Mouse (Mus musculus): ENCODE data around the gene Tmem150a. TPM values are rescaled to one million over a fixed set of nuclear protein-coding genes. Genes with fewer than 3 reads are reported as not detected.

Tmem150a gene
- polyA plus RNA-seq, 1 experiment from 2014 or later = 7.7 TPM

GRCm38 (mm10) chr6:72378510-72379234 is 23.4 kb downstream of the Tmem150a start:
- no peaks in the 10 kb centered on the region for H3K27me3 ChIP-seq (ENCODE audit: control insufficient read depth, insufficient read depth, low read length)
- no peaks in the 10 kb centered on the region for H3K36me3 ChIP-seq (ENCODE audit: control insufficient read depth, insufficient read depth, low read length)
- 88% methylated on average over 8 of the region's 8 CpGs for WGBS
- H3K4me3 ChIP-seq (ENCODE audit: low read depth, low read length) = no peak overlapping the region
- no peak overlapping the region for H3K9ac ChIP-seq (ENCODE audit: low read length)
- ATAC-seq (ENCODE audit: low FRiP score, low TSS enrichment) (no peak), DNase-seq (ENCODE audit: low spot score) (no peak)
- H3K4me2 ChIP-seq (replicated peaks; ENCODE audit: low read depth) = no peak overlapping the region
- H3K9me3 ChIP-seq (ENCODE audit: control insufficient read depth, low read length) = no peaks in the 10 kb centered on the region
- H3K27ac ChIP-seq (replicated peaks) = no peak overlapping the region
- no peaks in the 10 kb centered on the region for H3K4me1 ChIP-seq (replicated peaks; ENCODE audit: control insufficient read depth, insufficient read depth)
- TF ChIP-seq EP300 (optimal IDR thresholded peaks at IDR 0.05) = no peak
- TF ChIP-seq CTCF (IDR thresholded peaks at IDR 0.05; ENCODE audit: low read depth) = no peak

- H3K4me2 ChIP-seq (replicated peaks; ENCODE audit: low read depth) = peak overlapping the region; percentile 65
- no peaks in the 10 kb centered on the region for H3K27me3 ChIP-seq (ENCODE audit: control insufficient read depth, insufficient read depth, low read length)
- ATAC-seq (ENCODE audit: low FRiP score, low TSS enrichment) (0 out of 2 replicates have a peak, but pooled peaks have one; percentile 1), DNase-seq (ENCODE audit: low spot score) (no peak)
- TF ChIP-seq CTCF (IDR thresholded peaks at IDR 0.05; ENCODE audit: low read depth) (no peak), EP300 (optimal IDR thresholded peaks at IDR 0.05) (no peak)
- H3K4me3 ChIP-seq (ENCODE audit: low read depth, low read length) = peak overlapping the region; percentile 58
- H3K27ac ChIP-seq (replicated peaks) = peak overlapping the region; percentile 67
- no peaks in the 10 kb centered on the region for H3K36me3 ChIP-seq (ENCODE audit: control insufficient read depth, insufficient read depth, low read length)
- H3K4me1 ChIP-seq (replicated peaks; ENCODE audit: control insufficient read depth, insufficient read depth) = no peaks in the 10 kb centered on the region
- no peaks in the 10 kb centered on the region for H3K9me3 ChIP-seq (ENCODE audit: control insufficient read depth, low read length)
- WGBS = 43% methylated on average over 7 of the region's 7 CpGs
- H3K9ac ChIP-seq (ENCODE audit: low read length) = peak overlapping the region; percentile 69
These were observed 24.3 kb downstream of the Tmem150a start for GRCm38 (mm10) chr6:72379377-72380130.

GRCm38 (mm10) chr6:72380131-72380770 is 25.0 kb downstream of the Tmem150a start, which contains the start of gene Vamp5:
Gene Vamp5, minus strand, starts transcription at chr6:72380468.
- H3K36me3 ChIP-seq (ENCODE audit: control insufficient read depth, insufficient read depth, low read length) = peaks cover 4% of the 10 kb centered on the region; the same call in 1 of the 2 replicates
- peak within 1 kb of the TSS; percentile 65 for H3K4me2 ChIP-seq (replicated peaks; ENCODE audit: low read depth)
- H3K9me3 ChIP-seq (ENCODE audit: control insufficient read depth, low read length) = no peaks in the 10 kb centered on the region
- peak within 1 kb of the TSS; percentile 67 for H3K27ac ChIP-seq (replicated peaks)
- WGBS = under 1% methylated on average over 47 of the region's 49 CpGs
- peak within 1 kb of the TSS; percentile 58 for H3K4me3 ChIP-seq (ENCODE audit: low read depth, low read length)
- DNase-seq (ENCODE audit: low spot score) (peak; percentile 87), ATAC-seq (ENCODE audit: low FRiP score, low TSS enrichment) (peak; percentile 82)
- peak within 1 kb of the TSS; percentile 69 for H3K9ac ChIP-seq (ENCODE audit: low read length)
- H3K4me1 ChIP-seq (replicated peaks; ENCODE audit: control insufficient read depth, insufficient read depth) = no peaks in the 10 kb centered on the region
- TF ChIP-seq EP300 (optimal IDR thresholded peaks at IDR 0.05) (no peak), CTCF (IDR thresholded peaks at IDR 0.05; ENCODE audit: low read depth) (peak; percentile 62)
- H3K27me3 ChIP-seq (ENCODE audit: control insufficient read depth, insufficient read depth, low read length) = no peaks in the 10 kb centered on the region

GRCm38 (mm10) chr6:72382494-72382893 is 27.2 kb downstream of the Tmem150a start:
- H3K36me3 ChIP-seq (ENCODE audit: control insufficient read depth, insufficient read depth, low read length) = peaks cover 6% of the 10 kb centered on the region; the same call in 1 of the 2 replicates
- no peak overlapping the region for H3K27ac ChIP-seq (replicated peaks)
- no peak for ATAC-seq (ENCODE audit: low FRiP score, low TSS enrichment)
- DNase-seq (ENCODE audit: low spot score) = no peak
- H3K9me3 ChIP-seq (ENCODE audit: control insufficient read depth, low read length) = no peaks in the 10 kb centered on the region
- H3K4me2 ChIP-seq (replicated peaks; ENCODE audit: low read depth) = no peak overlapping the region
- H3K9ac ChIP-seq (ENCODE audit: low read length) = no peak overlapping the region
- TF ChIP-seq EP300 (optimal IDR thresholded peaks at IDR 0.05) (no peak), CTCF (IDR thresholded peaks at IDR 0.05; ENCODE audit: low read depth) (no peak)
- H3K4me3 ChIP-seq (ENCODE audit: low read depth, low read length) = no peak overlapping the region
- H3K27me3 ChIP-seq (ENCODE audit: control insufficient read depth, insufficient read depth, low read length) = no peaks in the 10 kb centered on the region
- H3K4me1 ChIP-seq (replicated peaks; ENCODE audit: control insufficient read depth, insufficient read depth) = no peaks in the 10 kb centered on the region
- WGBS = 75% methylated on average over 6 of the region's 6 CpGs

- no peak overlapping the region for H3K4me3 ChIP-seq (ENCODE audit: low read depth, low read length)
- WGBS = 77% methylated on average over 6 of the region's 6 CpGs
- H3K4me2 ChIP-seq (replicated peaks; ENCODE audit: low read depth) = no peak overlapping the region
- no peak overlapping the region for H3K9ac ChIP-seq (ENCODE audit: low read length)
- H3K27ac ChIP-seq (replicated peaks) = no peak overlapping the region
- peaks cover 6% of the 10 kb centered on the region; the same call in 1 of the 2 replicates for H3K36me3 ChIP-seq (ENCODE audit: control insufficient read depth, insufficient read depth, low read length)
- H3K9me3 ChIP-seq (ENCODE audit: control insufficient read depth, low read length) = no peaks in the 10 kb centered on the region
- DNase-seq (ENCODE audit: low spot score) (no peak), ATAC-seq (ENCODE audit: low FRiP score, low TSS enrichment) (no peak)
- TF ChIP-seq CTCF (IDR thresholded peaks at IDR 0.05; ENCODE audit: low read depth) = no peak
- TF ChIP-seq EP300 (optimal IDR thresholded peaks at IDR 0.05) = no peak
- no peaks in the 10 kb centered on the region for H3K27me3 ChIP-seq (ENCODE audit: control insufficient read depth, insufficient read depth, low read length)
- no peaks in the 10 kb centered on the region for H3K4me1 ChIP-seq (replicated peaks; ENCODE audit: control insufficient read depth, insufficient read depth)
These were observed 28.0 kb downstream of the Tmem150a start for GRCm38 (mm10) chr6:72383142-72383820.
